Mouse (Mus musculus) 416B (cell line): ENCODE results near the gene Nfx1.

ENCODE experiments used
- DNase-seq: peaks from one replicate; pipeline ENCODE4 v3.0.0; 2011; ENCODE audit warnings: low read depth

The Nfx1 gene

GRCm38 (mm10) chr4:41047524-41048271, 77.0 kb downstream of the Nfx1 start, which contains the start of gene Aqp7:
Gene Aqp7, minus strand, starts transcription at chr4:41048139.
- no peak for DNase-seq

GRCm38 (mm10) chr4:41048926-41049325, 78.2 kb downstream of the Nfx1 start:
- peak; percentile 85 for DNase-seq

- peak; percentile 84 for DNase-seq
These were observed 80.3 kb downstream of the Nfx1 start for GRCm38 (mm10) chr4:41050726-41051675.

GRCm38 (mm10) chr4:41051781-41052180, 81.1 kb downstream of the Nfx1 start:
- peak; percentile 31 for DNase-seq

- DNase-seq = no peak
These were observed 84.4 kb downstream of the Nfx1 start for GRCm38 (mm10) chr4:41055111-41055510.

GRCm38 (mm10) chr4:41056253-41056652, 85.5 kb downstream of the Nfx1 start:
- no peak for DNase-seq

GRCm38 (mm10) chr4:41056742-41057332, 86.1 kb downstream of the Nfx1 start:
- no peak for DNase-seq

GRCm38 (mm10) chr4:41057361-41057760, 86.7 kb downstream of the Nfx1 start:
- no peak for DNase-seq

- no peak for DNase-seq
These were observed 92.6 kb downstream of the Nfx1 start for GRCm38 (mm10) chr4:41063351-41063750.

GRCm38 (mm10) chr4:41063894-41064673, 93.4 kb downstream of the Nfx1 start:
- DNase-seq = no peak

- no peak for DNase-seq
These were observed 94.5 kb downstream of the Nfx1 start for GRCm38 (mm10) chr4:41065196-41065595.

GRCm38 (mm10) chr4:41071500-41072429, 101.1 kb downstream of the Nfx1 start:
- DNase-seq = peak; percentile 35

GRCm38 (mm10) chr4:41073008-41073817, 102.5 kb downstream of the Nfx1 start:
- DNase-seq = peak; percentile 87

- no peak for DNase-seq
These were observed 103.8 kb downstream of the Nfx1 start for GRCm38 (mm10) chr4:41074461-41074860.
